Mouse (Mus musculus) kidney, postnatal 0 days (tissue): ENCODE results near the gene Styxl1. TPM values are rescaled to one million over a fixed set of nuclear protein-coding genes. Genes with fewer than 3 reads are reported as not detected.

Source experiments
- ATAC-seq: fragments of 200-750 bp; cut with Nextera tagmentation; replicated peaks from 2 replicates; pipeline ENCODE4 v1.8.0; 2017; ENCODE audit warnings: low read depth, moderate number of reproducible peaks, moderate TSS enrichment, moderate library complexity; ENCODE audit not compliant: low FRiP score
- DNase-seq: peaks from one replicate; pipeline ENCODE4 v3.0.0-alpha.2; 2016; ENCODE audit warnings: low spot score
- H3K27ac ChIP-seq: fragments of 300-500 bp; sonication (generic); 2 replicates; pipeline ENCODE4 v1.5.1; 2014; ENCODE audit warnings: mild to moderate bottlenecking
- H3K27me3 ChIP-seq: fragments of 300-500 bp; sonication (generic); 2 replicates; pipeline ENCODE4 v1.6.1; 2014; ENCODE audit warnings: low read length, mixed read lengths; ENCODE audit not compliant: insufficient read depth
- H3K36me3 ChIP-seq: fragments of 300-500 bp; sonication (generic); 2 replicates; pipeline ENCODE4 v1.6.1; 2014; ENCODE audit warnings: low read length, mixed read lengths; ENCODE audit not compliant: insufficient read depth
- H3K4me1 ChIP-seq: fragments of 300-500 bp; sonication (generic); replicated peaks from 2 replicates; pipeline ENCODE4 v1.6.1; 2014; ENCODE audit warnings: antibody characterized with exemption, low read length, mixed read lengths; ENCODE audit not compliant: insufficient read depth
- H3K4me2 ChIP-seq: fragments of 300-500 bp; sonication (generic); 2 replicates; pipeline ENCODE4 v1.6.1; 2014; ENCODE audit warnings: mild to moderate bottlenecking, low read length, moderate library complexity, mixed read lengths
- H3K4me3 ChIP-seq: fragments of 300-500 bp; sonication (generic); replicated peaks from 2 replicates; pipeline ENCODE4 v1.5.1; 2014; ENCODE audit warnings: low read depth, low read length
- H3K9ac ChIP-seq: fragments of 300-500 bp; sonication (generic); 2 replicates; pipeline ENCODE4 v1.6.1; 2014; ENCODE audit warnings: low read depth, low read length
- H3K9me3 ChIP-seq: fragments of 300-500 bp; sonication (generic); replicated peaks from 2 replicates; pipeline ENCODE4 v1.6.1; 2016; ENCODE audit warnings: low read length, inconsistent platforms, mixed read lengths
- CTCF ChIP-seq: IDR thresholded peaks from 2 replicates; pipeline ENCODE4 v1.5.1; 2016; ENCODE audit warnings: antibody characterized with exemption, low read depth, mild to moderate bottlenecking, moderate library complexity
- WGBS: fragments of 180-500 bp; shearing (Covaris S2); extraction: QIAGEN DNeasy Blood & Tissue Kit; methylation state at CpG from one replicate; pipeline ENCODE4 v1.1.7; 2014; 5-methylcytosine and 5-hydroxymethylcytosine counted together
- microRNA-seq: library from miRNA; unstranded; fragments of <30 nt; microRNA quantifications from one replicate; pipeline ENCODE4, GENCODE M21; 2016
- polyA plus RNA-seq: library from polyadenylated mRNA; unstranded; fragments of >200 nt; fragmentation: Nextera tagmentation; extraction: Ambion mirVana; gene quantifications from 2 replicates; pipeline ENCODE4 v1.2.1, GENCODE M21; 2015

The Styxl1 gene
- polyA plus RNA-seq, 1 experiment from 2014 or later: 0.53 TPM

DNA sequence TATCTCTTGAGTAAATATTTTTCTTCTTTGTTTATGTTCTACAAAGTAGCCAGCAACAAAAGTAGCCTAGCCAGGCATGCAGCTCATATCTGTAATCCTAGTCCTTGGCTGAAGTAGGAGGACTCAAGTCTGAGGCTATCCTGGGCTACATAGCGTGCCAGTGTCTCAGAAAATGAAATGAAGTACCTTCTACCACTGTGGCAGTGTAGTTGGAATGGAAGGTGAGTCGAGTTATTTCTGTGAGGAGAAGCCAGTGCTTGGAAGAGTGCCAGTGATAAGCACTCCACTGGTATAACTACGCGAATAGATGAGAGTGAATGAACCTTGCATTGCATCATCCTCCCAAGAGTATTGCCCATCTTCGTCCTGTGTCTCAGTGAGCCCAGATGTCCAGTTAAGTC, 80.5 kb downstream of the Styxl1 start:
- no peak overlapping the region for H3K4me2 ChIP-seq
- DNase-seq: no peak

More for the DNA sequence above, 80.5 kb downstream of the Styxl1 start:
- Histone ChIP-seq H3K4me1 (no peaks in the 10 kb centered on the region), H3K27me3 (no peaks in the 10 kb centered on the region), H3K36me3 (no peaks in the 10 kb centered on the region), H3K9ac (no peak overlapping the region), H3K9me3 (no peaks in the 10 kb centered on the region), H3K4me3 (no peak overlapping the region), H3K27ac (no peak overlapping the region)
- TF ChIP-seq CTCF: no peak
- no peak for ATAC-seq
- WGBS: 81% methylated on average over 5 of the region's 5 CpGs

Small RNA genes lying within 50 kb of the gene (microRNA-seq; reads per million reads assigned to microRNA genes)
- not detected for gene Mir7034

Other genes starting within 250 kb of the Styxl1 start
- gene Hip1, start 233.3 kb downstream of the Styxl1 start, polyA plus RNA-seq: 23.0 TPM in 2 replicates
- not detected in 2 replicates for gene Ccl26, start 214.8 kb downstream of the Styxl1 start, polyA plus RNA-seq
- gene Ccl24, start 205.3 kb downstream of the Styxl1 start, polyA plus RNA-seq: 0.89 and 1.1 TPM in 2 replicates
- gene Rhbdd2, start 145.8 kb downstream of the Styxl1 start, polyA plus RNA-seq: 54.2 and 55.9 TPM in 2 replicates
- gene Por, start 108.4 kb downstream of the Styxl1 start, polyA plus RNA-seq: 86.4 and 92.2 TPM in 2 replicates
- gene Tmem120a, start 33.9 kb downstream of the Styxl1 start, polyA plus RNA-seq: 80.1 and 81.7 TPM in 2 replicates
- 752 and 801 TPM in 2 replicates for gene Mdh2, start 95 bp upstream of the Styxl1 start, polyA plus RNA-seq
- gene Srrm3, start 28.5 kb upstream of the Styxl1 start, polyA plus RNA-seq: 0.13 and 0.16 TPM in 2 replicates
- 99.9 and 113 TPM in 2 replicates for gene Hspb1, start 109.5 kb upstream of the Styxl1 start, polyA plus RNA-seq
- 89.4 and 105 TPM in 2 replicates for gene Ywhag, start 156.2 kb upstream of the Styxl1 start, polyA plus RNA-seq
- 6.7 and 7.5 TPM in 2 replicates for gene Ssc4d, start 196.1 kb upstream of the Styxl1 start, polyA plus RNA-seq
- gene Zp3, start 201.7 kb upstream of the Styxl1 start, polyA plus RNA-seq: 0.13 and 0.16 TPM in 2 replicates
- gene Dtx2, start 216.4 kb upstream of the Styxl1 start, polyA plus RNA-seq: 21.8 and 22.7 TPM in 2 replicates